Mouse (Mus musculus) NIH3T3 (cell line): Measurements from ENCODE around the gene Ccdc117.
"Not testable (repeated sequence)": the region's sequence is repeated elsewhere in the genome, so short reads cannot be mapped to it uniquely, and the experiment has no call there.

Experiments
- DNase-seq: peaks from one replicate; pipeline ENCODE4 v3.0.0-alpha.2; 2012; ENCODE audit warnings: low read depth

Ccdc117 gene

GRCm38 (mm10) chr11:5509215-5510098 is 32.5 kb downstream of the Ccdc117 start:
- no peak for DNase-seq

- no peak for DNase-seq
Measured at GRCm38 (mm10) chr11:5505856-5506575, 36.0 kb downstream of the Ccdc117 start.

DNA sequence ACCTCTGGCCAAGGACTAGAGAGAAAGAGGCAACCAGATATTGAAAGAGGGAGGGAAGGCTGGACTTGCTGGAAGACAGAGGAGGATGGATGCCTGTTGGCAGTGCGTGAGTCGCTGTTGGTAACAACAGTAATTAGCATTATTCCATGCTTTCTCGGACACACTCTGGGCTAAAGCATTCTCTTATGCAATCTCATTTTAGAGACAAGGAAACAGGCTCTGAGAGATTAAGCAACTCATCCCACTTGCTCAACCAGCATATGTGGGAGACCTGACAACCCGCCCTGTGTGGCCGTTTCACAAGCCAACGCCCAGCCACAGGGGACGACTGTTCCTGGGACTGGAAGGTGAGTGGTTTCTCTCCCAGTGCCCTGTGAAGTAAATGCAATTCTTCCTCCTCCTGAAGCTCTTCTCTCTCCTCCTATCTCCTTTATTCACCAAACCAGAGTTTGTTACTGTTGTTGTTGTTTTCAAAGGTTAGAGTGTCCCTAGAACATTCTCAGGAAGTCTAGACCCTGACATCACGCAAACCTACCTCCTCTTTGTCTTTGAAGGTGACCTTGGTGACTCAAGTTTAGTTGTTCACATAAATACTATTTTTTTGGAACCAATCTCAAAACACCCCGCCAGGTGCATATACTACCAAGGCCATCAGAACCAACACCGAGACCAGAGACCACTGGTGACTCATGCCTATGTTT is 39.5 kb downstream of the Ccdc117 start:
- DNase-seq: peak; percentile 73

GRCm38 (mm10) chr11:5500903-5501741 is 40.9 kb downstream of the Ccdc117 start:
- no peak for DNase-seq

- DNase-seq: no peak
Measured at GRCm38 (mm10) chr11:5499961-5500644, 41.9 kb downstream of the Ccdc117 start.

DNA sequence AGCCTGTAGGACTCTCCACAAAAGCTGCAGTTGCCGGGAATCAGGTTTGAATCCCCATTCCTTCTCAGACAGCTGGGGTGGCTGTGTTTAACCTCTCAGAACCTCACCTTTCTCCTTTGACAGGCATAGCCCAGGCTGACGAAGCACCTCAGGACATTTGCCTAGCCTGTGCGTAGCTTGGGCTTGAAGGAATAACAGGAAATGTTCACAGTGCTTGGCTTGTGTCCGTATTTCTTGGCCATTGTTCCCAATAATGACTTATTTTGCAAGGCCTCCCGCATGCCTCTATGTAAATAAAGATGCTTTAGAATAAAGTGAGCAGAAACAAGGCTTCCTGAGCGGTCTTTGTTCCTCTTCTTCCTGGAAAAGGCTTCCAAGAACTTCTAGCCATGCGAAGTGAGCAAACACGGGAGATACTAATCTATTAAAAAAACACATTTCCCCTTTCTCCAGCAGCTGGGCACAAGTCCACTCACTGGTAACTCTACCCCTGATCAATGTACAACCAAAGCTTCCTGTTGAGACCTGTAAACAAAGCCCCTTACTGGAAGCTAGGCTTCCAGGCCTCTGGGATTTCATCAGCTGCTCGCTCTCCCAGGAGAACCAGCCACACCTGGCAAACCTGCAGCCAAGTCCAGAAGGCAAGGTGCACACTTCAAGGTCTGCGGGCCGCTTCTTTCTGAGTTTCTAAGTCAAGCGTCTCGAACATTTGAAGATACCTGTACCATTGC is 42.9 kb downstream of the Ccdc117 start:
- no peak for DNase-seq

GRCm38 (mm10) chr11:5498422-5498821 is 43.6 kb downstream of the Ccdc117 start:
- DNase-seq: no peak

DNA sequence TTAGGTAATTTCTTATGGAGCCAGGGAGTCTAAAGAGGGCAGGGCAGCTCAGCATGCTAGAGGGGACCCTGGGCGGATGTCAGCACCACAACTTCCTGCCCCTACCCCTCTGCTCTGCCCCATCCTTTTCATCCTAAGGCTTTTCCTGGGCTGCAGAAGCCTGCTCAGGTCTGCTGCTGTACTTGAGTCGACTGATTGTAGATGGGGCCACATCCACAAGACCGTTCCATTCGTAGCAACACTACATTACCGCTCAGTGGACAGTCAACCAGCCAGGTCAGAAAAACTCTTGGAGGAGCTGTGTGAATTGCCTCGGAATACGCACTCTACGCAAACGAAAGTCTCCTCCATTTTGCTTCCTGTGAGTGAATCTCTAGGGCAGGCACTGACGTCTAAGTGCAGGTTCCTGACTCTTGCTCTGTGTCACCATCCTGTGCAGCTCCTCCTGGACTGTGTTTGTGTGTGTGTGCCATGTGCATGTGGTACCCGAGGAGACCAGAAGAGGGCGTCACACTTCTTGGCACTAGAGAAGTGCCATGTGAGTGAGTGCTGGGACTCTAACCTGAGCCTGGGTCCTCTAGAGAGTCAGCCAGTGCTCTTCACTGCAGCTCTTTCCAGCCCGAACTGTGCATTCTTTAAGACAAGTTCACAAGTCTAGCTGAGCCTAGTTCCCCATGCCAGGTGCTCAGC is 45.3 kb downstream of the Ccdc117 start:
- no peak for DNase-seq

DNA sequence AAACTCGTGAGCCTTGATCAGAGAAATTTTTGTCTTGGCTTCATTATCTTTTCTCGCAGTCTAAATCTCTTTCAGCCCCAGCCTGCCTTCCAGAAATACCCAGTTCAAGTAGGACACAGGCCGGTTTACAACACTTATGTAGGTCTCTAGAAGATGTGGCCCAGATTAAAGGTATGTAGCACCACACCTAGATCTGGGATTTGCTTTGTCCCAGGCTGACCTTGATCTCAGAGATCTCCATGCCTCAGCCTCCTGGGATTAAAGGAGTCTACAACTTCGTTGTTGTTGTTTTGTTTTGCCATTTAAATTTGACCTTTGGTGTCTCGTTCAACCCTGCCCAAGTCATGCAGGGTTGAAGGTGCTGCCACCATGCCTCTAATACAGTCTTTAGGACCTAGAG is 46.1 kb downstream of the Ccdc117 start:
- no peak for DNase-seq

DNA sequence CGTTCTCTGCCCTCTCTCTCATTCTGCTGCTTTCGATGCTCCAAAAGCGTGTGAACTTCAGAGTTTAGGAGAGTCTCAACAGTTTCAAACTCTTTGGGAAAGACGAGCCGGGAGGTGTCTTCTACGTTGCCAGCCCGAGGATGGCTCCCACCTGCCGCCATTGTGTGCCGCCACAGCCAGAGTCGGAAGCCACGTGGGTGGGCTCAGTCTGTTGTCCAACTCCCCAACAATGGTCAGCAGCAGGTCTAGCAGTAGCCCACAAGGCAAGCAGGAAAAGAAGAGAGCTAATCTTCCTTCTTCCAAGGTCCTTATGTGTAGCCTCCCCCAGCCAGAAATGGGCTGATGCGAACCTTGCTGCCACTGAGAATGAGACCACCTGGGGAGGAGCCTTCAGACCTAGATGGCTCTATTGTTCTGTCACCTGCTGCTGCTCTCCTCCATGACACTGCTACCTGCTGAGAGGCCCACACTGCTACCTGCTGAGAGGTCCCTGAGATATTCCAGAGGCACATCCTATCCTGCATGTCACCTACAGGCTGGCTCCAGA is 46.6 kb downstream of the Ccdc117 start:
- no peak for DNase-seq

DNA sequence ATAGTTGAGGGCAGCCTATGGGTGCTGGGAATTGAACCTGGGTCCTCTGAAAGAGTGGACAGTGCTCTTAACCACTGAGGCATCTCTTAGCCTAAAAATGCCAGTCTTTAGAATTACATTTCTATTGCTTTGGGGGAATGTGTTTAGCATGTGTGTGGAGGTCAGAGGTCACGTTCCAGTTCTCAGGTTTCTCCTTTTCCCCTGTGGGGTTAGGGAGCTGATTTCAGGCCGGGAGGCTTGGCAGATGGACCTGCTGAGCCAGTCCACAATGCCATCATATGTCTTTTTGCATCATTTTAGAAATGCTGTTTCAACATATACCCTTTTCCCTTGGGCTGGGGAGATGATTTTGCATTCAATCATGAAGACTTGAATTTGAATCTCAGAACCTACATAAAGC is 48.1 kb downstream of the Ccdc117 start:
- DNase-seq: peak; percentile 64

DNA sequence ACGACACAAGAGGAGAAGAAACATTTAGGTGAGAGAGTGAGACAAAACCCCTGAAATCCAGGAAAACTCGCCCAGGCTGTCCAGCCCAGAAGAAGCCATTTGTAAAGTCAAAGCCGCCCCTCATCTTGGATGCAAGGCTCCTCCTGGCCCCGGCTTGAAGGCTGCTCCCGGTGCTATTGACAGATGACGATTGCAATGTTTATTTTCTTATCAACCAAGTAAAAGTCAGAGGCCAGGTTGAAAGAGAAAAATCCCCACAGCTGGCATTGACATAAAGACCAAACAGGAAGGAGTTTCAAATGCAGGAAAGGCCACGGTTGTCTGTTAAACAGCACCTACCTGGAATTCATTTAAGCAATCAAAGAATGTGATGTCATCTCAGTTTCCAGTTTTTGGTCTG is 50.1 kb downstream of the Ccdc117 start:
- DNase-seq: no peak

DNA sequence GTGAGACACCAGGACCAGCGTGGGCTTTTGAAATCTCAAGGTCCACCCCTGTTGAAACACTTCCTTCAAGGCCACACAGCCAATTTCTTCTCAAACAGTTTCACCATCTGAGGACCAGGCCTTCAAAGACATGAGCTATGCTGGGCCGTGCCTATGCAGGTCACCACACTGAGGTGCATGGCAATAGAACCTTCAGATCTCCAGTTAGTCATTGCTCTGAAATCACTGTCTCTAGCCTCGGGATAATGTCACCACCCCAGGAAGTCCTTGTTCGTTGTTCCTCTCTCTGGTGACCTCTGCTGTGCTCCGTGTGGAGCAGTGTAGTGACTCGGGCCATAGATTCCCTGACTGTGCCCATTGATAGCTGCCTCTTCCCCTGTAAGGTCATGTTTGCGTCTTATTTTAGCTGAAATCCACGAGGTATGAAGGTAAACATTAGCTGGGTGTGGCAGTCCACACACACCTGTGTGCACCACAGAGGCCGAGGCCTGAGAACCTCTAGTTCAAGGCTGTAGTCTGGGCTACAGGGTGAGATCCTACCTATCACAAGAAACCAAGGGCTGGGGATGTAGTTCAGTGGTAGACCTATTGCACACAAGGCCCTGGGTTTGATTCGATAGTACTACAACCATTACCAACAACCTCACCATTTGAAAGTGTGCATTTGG is 50.9 kb downstream of the Ccdc117 start:
- DNase-seq: no peak

- DNase-seq: not testable (repeated sequence)
Measured at GRCm38 (mm10) chr11:5489433-5489832, 52.6 kb downstream of the Ccdc117 start.

- peak; percentile 95 for DNase-seq
Measured at GRCm38 (mm10) chr11:5485193-5486011, 56.6 kb downstream of the Ccdc117 start.

- no peak for DNase-seq
Measured at GRCm38 (mm10) chr11:5482581-5482980, 59.4 kb downstream of the Ccdc117 start.
